Mouse (Mus musculus): Measurements from ENCODE around the gene Cdc42bpg. TPM values are rescaled to one million over a fixed set of nuclear protein-coding genes. Genes with fewer than 3 reads are reported as not detected.
A peak's percentile ranks its signal among the peaks of the same experiment; 100 is the strongest.

Gene Cdc42bpg
- total and polyA plus RNA-seq, 2 experiments: 3.1 to 7.3 TPM

- Histone ChIP-seq H3K27me3 (ENCODE audit: control insufficient read depth, insufficient read depth, low read length) (no peaks in the 10 kb centered on the region), H3K4me3 (ENCODE audit: insufficient read depth, low read depth, low read length) (no peak overlapping the region), H3K9ac (ENCODE audit: low read depth, low read length) (no peak overlapping the region), H3K36me3 (ENCODE audit: control insufficient read depth, insufficient read depth, low read length) (no peaks in the 10 kb centered on the region; the same call in 1 of the 2 replicates), H3K79me2 (ENCODE audit: control insufficient read depth, insufficient read depth, low read length) (no peaks in the 10 kb centered on the region), H3K27ac (replicated peaks; ENCODE audit: insufficient read depth, low read depth, low read length) (no peak overlapping the region), H3K4me1 (ENCODE audit: control insufficient read depth, insufficient read depth, low read length) (peaks cover 12% of the 10 kb centered on the region)
- WGBS: 95% methylated on average over 5 of the region's 5 CpGs
- no peak for TF ChIP-seq POLR2A (IDR thresholded peaks at IDR 0.05; ENCODE audit: extremely low read depth, insufficient read depth, low read length)
- TF ChIP-seq CTCF (IDR thresholded peaks at IDR 0.05; ENCODE audit: low read depth, low read length): no peak
- DNase-seq (ENCODE audit: extremely low read depth, low read depth, low spot score): no peak
Observed at GRCm38 (mm10) chr19:6302114-6302513, 4.1 kb upstream of the Cdc42bpg start.

- Histone ChIP-seq H3K27ac (replicated peaks; ENCODE audit: insufficient read depth, low read depth, low read length) (no peak overlapping the region), H3K4me3 (ENCODE audit: insufficient read depth, low read depth, low read length) (no peak overlapping the region), H3K27me3 (ENCODE audit: control insufficient read depth, insufficient read depth, low read length) (no peaks in the 10 kb centered on the region)
Observed at GRCm38 (mm10) chr19:6302522-6302921, 3.7 kb upstream of the Cdc42bpg start.

DNA sequence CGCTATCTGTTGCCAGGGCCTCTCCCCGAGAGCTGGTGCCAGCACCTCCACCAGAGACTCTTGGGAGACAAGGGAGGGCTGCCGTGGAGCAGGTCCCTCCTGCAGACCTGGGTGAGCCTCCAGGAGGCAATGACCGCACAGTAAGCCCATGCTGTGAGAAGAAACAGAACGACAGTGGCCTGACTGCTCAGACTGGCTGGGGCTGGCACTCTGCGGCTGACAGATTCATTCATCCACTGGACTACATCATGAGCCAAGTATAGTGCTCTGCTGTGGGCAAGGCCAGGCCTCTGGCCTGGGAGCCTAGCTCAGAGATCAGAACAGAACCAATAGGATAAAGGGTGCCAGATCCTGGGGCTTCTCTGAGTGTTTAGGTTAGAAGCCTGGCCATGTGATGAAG lies 2.4 kb upstream of the Cdc42bpg start:
- 92% methylated on average over 6 of the region's 6 CpGs for WGBS
- Histone ChIP-seq H3K9ac (ENCODE audit: low read depth, low read length) (no peak overlapping the region), H3K4me1 (ENCODE audit: control insufficient read depth, insufficient read depth, low read length) (peaks cover 15% of the 10 kb centered on the region), H3K79me2 (ENCODE audit: control insufficient read depth, insufficient read depth, low read length) (no peaks in the 10 kb centered on the region), H3K27ac (replicated peaks; ENCODE audit: insufficient read depth, low read depth, low read length) (no peak overlapping the region), H3K36me3 (ENCODE audit: control insufficient read depth, insufficient read depth, low read length) (no peaks in the 10 kb centered on the region), H3K4me3 (ENCODE audit: insufficient read depth, low read depth, low read length) (no peak overlapping the region), H3K27me3 (ENCODE audit: control insufficient read depth, insufficient read depth, low read length) (no peaks in the 10 kb centered on the region)
- no peak for TF ChIP-seq CTCF (IDR thresholded peaks at IDR 0.05; ENCODE audit: low read depth, low read length)
- TF ChIP-seq POLR2A (IDR thresholded peaks at IDR 0.05; ENCODE audit: extremely low read depth, insufficient read depth, low read length): no peak
- no peak for DNase-seq (ENCODE audit: extremely low read depth, low read depth, low spot score)

More at GRCm38 (mm10) chr19:6302522-6302921, 3.7 kb upstream of the Cdc42bpg start:
- peaks cover 15% of the 10 kb centered on the region for H3K4me1 ChIP-seq (ENCODE audit: control insufficient read depth, insufficient read depth, low read length)
- TF ChIP-seq POLR2A (IDR thresholded peaks at IDR 0.05; ENCODE audit: extremely low read depth, insufficient read depth, low read length) (no peak), CTCF (IDR thresholded peaks at IDR 0.05; ENCODE audit: low read depth, low read length) (no peak)
- DNase-seq (ENCODE audit: extremely low read depth, low read depth, low spot score): no peak
- 68% methylated on average over 4 of the region's 4 CpGs for WGBS
- H3K36me3 ChIP-seq (ENCODE audit: control insufficient read depth, insufficient read depth, low read length): no peaks in the 10 kb centered on the region; the same call in 1 of the 2 replicates
- H3K9ac ChIP-seq (ENCODE audit: low read depth, low read length): no peak overlapping the region
- H3K79me2 ChIP-seq (ENCODE audit: control insufficient read depth, insufficient read depth, low read length): no peaks in the 10 kb centered on the region

- peak; percentile 80 for DNase-seq (ENCODE audit: extremely low read depth, low read depth, low spot score)
- Histone ChIP-seq H3K79me2 (ENCODE audit: control insufficient read depth, insufficient read depth, low read length) (no peaks in the 10 kb centered on the region), H3K9ac (ENCODE audit: low read depth, low read length) (no peak overlapping the region), H3K36me3 (ENCODE audit: control insufficient read depth, insufficient read depth, low read length) (no peaks in the 10 kb centered on the region), H3K27me3 (ENCODE audit: control insufficient read depth, insufficient read depth, low read length) (no peaks in the 10 kb centered on the region), H3K27ac (replicated peaks; ENCODE audit: insufficient read depth, low read depth, low read length) (peak overlapping the region; percentile 17; the same call in 1 of the 2 replicates), H3K4me3 (ENCODE audit: insufficient read depth, low read depth, low read length) (no peak overlapping the region), H3K4me1 (ENCODE audit: control insufficient read depth, insufficient read depth, low read length) (peaks cover 13% of the 10 kb centered on the region)
- WGBS: 15% methylated on average over 5 of the region's 5 CpGs
- no peak for TF ChIP-seq POLR2A (IDR thresholded peaks at IDR 0.05; ENCODE audit: extremely low read depth, insufficient read depth, low read length)
- TF ChIP-seq CTCF (IDR thresholded peaks at IDR 0.05; ENCODE audit: low read depth, low read length): peak; percentile 99
Observed at GRCm38 (mm10) chr19:6304787-6305516, 1.3 kb upstream of the Cdc42bpg start.

DNA sequence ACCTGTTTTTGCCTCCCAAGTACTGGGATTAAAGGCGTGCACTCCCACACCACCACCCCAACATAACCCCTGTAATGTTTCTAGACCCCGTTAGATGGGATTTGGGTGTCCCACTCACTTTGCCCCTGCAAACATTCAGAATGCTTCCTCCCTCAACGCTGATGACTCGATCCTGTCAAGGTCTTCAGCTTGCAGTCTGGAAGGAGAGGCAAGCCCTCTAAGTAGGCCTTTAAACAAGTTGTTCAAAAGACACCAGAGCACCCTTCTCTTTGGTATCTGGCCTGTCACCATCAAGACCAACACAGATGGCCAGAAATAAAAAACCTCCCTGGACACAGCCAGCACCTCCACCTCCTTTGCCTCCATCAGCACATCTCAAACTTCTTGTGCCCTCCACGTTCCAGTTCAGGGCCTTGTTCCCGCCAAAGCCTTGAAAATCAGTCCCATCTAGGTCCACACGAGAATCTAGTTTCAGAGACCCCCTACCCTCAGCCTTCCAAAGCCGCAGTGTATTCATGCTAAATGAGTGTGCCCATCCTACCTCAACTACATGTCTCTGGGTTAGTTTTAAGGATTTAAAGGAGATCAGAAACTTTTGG lies 640 bp upstream of the Cdc42bpg start:
- DNase-seq (ENCODE audit: extremely low read depth, low read depth, low spot score): no peak
- 55% methylated on average over 8 of the region's 8 CpGs for WGBS
- Histone ChIP-seq H3K4me3 (ENCODE audit: insufficient read depth, low read depth, low read length) (peak overlapping the region; percentile 66; the same call in 1 of the 2 replicates), H3K36me3 (ENCODE audit: control insufficient read depth, insufficient read depth, low read length) (no peaks in the 10 kb centered on the region), H3K79me2 (ENCODE audit: control insufficient read depth, insufficient read depth, low read length) (no peaks in the 10 kb centered on the region), H3K27me3 (ENCODE audit: control insufficient read depth, insufficient read depth, low read length) (no peaks in the 10 kb centered on the region), H3K9ac (ENCODE audit: low read depth, low read length) (0 out of 2 replicates have a peak overlapping the region, but pooled peaks have one; percentile 7), H3K27ac (replicated peaks; ENCODE audit: insufficient read depth, low read depth, low read length) (no peak overlapping the region), H3K4me1 (ENCODE audit: control insufficient read depth, insufficient read depth, low read length) (peaks cover 13% of the 10 kb centered on the region)
- TF ChIP-seq CTCF (IDR thresholded peaks at IDR 0.05; ENCODE audit: low read depth, low read length): no peak
- no peak for TF ChIP-seq POLR2A (IDR thresholded peaks at IDR 0.05; ENCODE audit: extremely low read depth, insufficient read depth, low read length)

GRCm38 (mm10) chr19:6306586-6306985 lies 330 bp downstream of the Cdc42bpg start:
- TF ChIP-seq POLR2A (IDR thresholded peaks at IDR 0.05; ENCODE audit: extremely low read depth, insufficient read depth, low read length): no peak
- peak; percentile 77 for TF ChIP-seq CTCF (IDR thresholded peaks at IDR 0.05; ENCODE audit: low read depth, low read length)
- Histone ChIP-seq H3K4me1 (ENCODE audit: control insufficient read depth, insufficient read depth, low read length) (peaks cover 13% of the 10 kb centered on the region), H3K27me3 (ENCODE audit: control insufficient read depth, insufficient read depth, low read length) (no peaks in the 10 kb centered on the region), H3K36me3 (ENCODE audit: control insufficient read depth, insufficient read depth, low read length) (no peaks in the 10 kb centered on the region), H3K4me3 (ENCODE audit: insufficient read depth, low read depth, low read length) (peak overlapping the region; percentile 66), H3K9ac (ENCODE audit: low read depth, low read length) (peak overlapping the region; percentile 89), H3K27ac (replicated peaks; ENCODE audit: insufficient read depth, low read depth, low read length) (no peak overlapping the region), H3K79me2 (ENCODE audit: control insufficient read depth, insufficient read depth, low read length) (no peaks in the 10 kb centered on the region)
- peak; percentile 28 for DNase-seq (ENCODE audit: extremely low read depth, low read depth, low spot score)
- under 1% methylated on average over 33 of the region's 34 CpGs for WGBS
